Mouse (Mus musculus): ENCODE measurements around the gene Gpx3. TPM values are rescaled to one million over a fixed set of nuclear protein-coding genes. Genes with fewer than 3 reads are reported as not detected.
"Not testable (repeated sequence)": the region's sequence is repeated elsewhere in the genome, so short reads cannot be mapped to it uniquely, and the experiment has no call there.

Gpx3 gene
- polyA plus RNA-seq, 1 experiment from 2014 or later = 511 TPM

GRCm38 (mm10) chr11:54894589-54894988, 7.7 kb upstream of the Gpx3 start:
- no peak overlapping the region for H3K9ac ChIP-seq (ENCODE audit: low read depth, low read length)
- H3K4me2 ChIP-seq (ENCODE audit: low read depth, low read length) = no peak overlapping the region
- no peak overlapping the region; the same call in 1 of the 2 replicates for H3K27ac ChIP-seq (ENCODE audit: low read length)
- ATAC-seq = peak; percentile 64
- no peak overlapping the region for H3K4me3 ChIP-seq (ENCODE audit: low read length)
- H3K9me3 ChIP-seq (ENCODE audit: control insufficient read depth, low read length) = no peaks in the 10 kb centered on the region
- H3K36me3 ChIP-seq (ENCODE audit: control insufficient read depth, insufficient read depth, low read length) = no peaks in the 10 kb centered on the region
- 45% methylated on average over 9 of the region's 9 CpGs for WGBS
- no peaks in the 10 kb centered on the region for H3K27me3 ChIP-seq (replicated peaks; ENCODE audit: control insufficient read depth, insufficient read depth, low read length)
- H3K4me1 ChIP-seq (ENCODE audit: control insufficient read depth, insufficient read depth, low read length) = peaks cover 6% of the 10 kb centered on the region; the same call in 1 of the 2 replicates

- not testable (repeated sequence) for ATAC-seq; H3K4me3 ChIP-seq (ENCODE audit: low read length); H3K4me1 ChIP-seq (ENCODE audit: control insufficient read depth, insufficient read depth, low read length); H3K27ac ChIP-seq (ENCODE audit: low read length); H3K36me3 ChIP-seq (ENCODE audit: control insufficient read depth, insufficient read depth, low read length); H3K9me3 ChIP-seq (ENCODE audit: control insufficient read depth, low read length); H3K4me2 ChIP-seq (ENCODE audit: low read depth, low read length); H3K27me3 ChIP-seq (replicated peaks; ENCODE audit: control insufficient read depth, insufficient read depth, low read length); H3K9ac ChIP-seq (ENCODE audit: low read depth, low read length)
- 84% methylated on average over 3 of the region's 3 CpGs for WGBS
Measured at GRCm38 (mm10) chr11:54896646-54897045, 5.6 kb upstream of the Gpx3 start.

GRCm38 (mm10) chr11:54897470-54897869, 4.8 kb upstream of the Gpx3 start:
- H3K4me1 ChIP-seq (ENCODE audit: control insufficient read depth, insufficient read depth, low read length) = peaks cover 3% of the 10 kb centered on the region; the same call in 1 of the 2 replicates
- H3K9ac ChIP-seq (ENCODE audit: low read depth, low read length) = no peak overlapping the region
- no peak overlapping the region for H3K4me2 ChIP-seq (ENCODE audit: low read depth, low read length)
- no peaks in the 10 kb centered on the region for H3K9me3 ChIP-seq (ENCODE audit: control insufficient read depth, low read length)
- H3K27ac ChIP-seq (ENCODE audit: low read length) = peak overlapping the region; percentile 45; the same call in 1 of the 2 replicates
- H3K4me3 ChIP-seq (ENCODE audit: low read length) = no peak overlapping the region
- no peaks in the 10 kb centered on the region for H3K36me3 ChIP-seq (ENCODE audit: control insufficient read depth, insufficient read depth, low read length)
- H3K27me3 ChIP-seq (replicated peaks; ENCODE audit: control insufficient read depth, insufficient read depth, low read length) = no peaks in the 10 kb centered on the region
- peak; percentile 61 for ATAC-seq
- WGBS = 48% methylated on average over 5 of the region's 5 CpGs

- H3K4me1 ChIP-seq (ENCODE audit: control insufficient read depth, insufficient read depth, low read length) = peaks cover 20% of the 10 kb centered on the region
- H3K9ac ChIP-seq (ENCODE audit: low read depth, low read length) = no peak overlapping the region
- no peak overlapping the region for H3K4me2 ChIP-seq (ENCODE audit: low read depth, low read length)
- no peaks in the 10 kb centered on the region for H3K36me3 ChIP-seq (ENCODE audit: control insufficient read depth, insufficient read depth, low read length)
- H3K27me3 ChIP-seq (replicated peaks; ENCODE audit: control insufficient read depth, insufficient read depth, low read length) = no peaks in the 10 kb centered on the region
- ATAC-seq = no peak
- no peak overlapping the region for H3K4me3 ChIP-seq (ENCODE audit: low read length)
- WGBS = 67% methylated on average over 4 of the region's 4 CpGs
- H3K27ac ChIP-seq (ENCODE audit: low read length) = no peak overlapping the region
- no peaks in the 10 kb centered on the region for H3K9me3 ChIP-seq (ENCODE audit: control insufficient read depth, low read length)
Measured at GRCm38 (mm10) chr11:54899657-54900056, 2.6 kb upstream of the Gpx3 start.

- H3K9me3 ChIP-seq (ENCODE audit: control insufficient read depth, low read length) = no peaks in the 10 kb centered on the region
- peak overlapping the region; percentile 74 for H3K9ac ChIP-seq (ENCODE audit: low read depth, low read length)
- H3K36me3 ChIP-seq (ENCODE audit: control insufficient read depth, insufficient read depth, low read length) = 0 out of 2 replicates have a peak, but pooled peaks cover 2% of the 10 kb centered on the region
- WGBS = 63% methylated on average over 5 of the region's 5 CpGs
- ATAC-seq = no peak
- no peaks in the 10 kb centered on the region for H3K27me3 ChIP-seq (replicated peaks; ENCODE audit: control insufficient read depth, insufficient read depth, low read length)
- H3K4me3 ChIP-seq (ENCODE audit: low read length) = peak overlapping the region; percentile 66
- H3K27ac ChIP-seq (ENCODE audit: low read length) = peak overlapping the region; percentile 67
- H3K4me1 ChIP-seq (ENCODE audit: control insufficient read depth, insufficient read depth, low read length) = peaks cover 33% of the 10 kb centered on the region
- H3K4me2 ChIP-seq (ENCODE audit: low read depth, low read length) = peak overlapping the region; percentile 89
Measured at GRCm38 (mm10) chr11:54903339-54903738, 1.1 kb downstream of the Gpx3 start.

- H3K4me3 ChIP-seq (ENCODE audit: low read length) = peak overlapping the region; percentile 66
- peak overlapping the region; percentile 67 for H3K27ac ChIP-seq (ENCODE audit: low read length)
- no peaks in the 10 kb centered on the region for H3K27me3 ChIP-seq (replicated peaks; ENCODE audit: control insufficient read depth, insufficient read depth, low read length)
- peak; percentile 59 for ATAC-seq
- H3K36me3 ChIP-seq (ENCODE audit: control insufficient read depth, insufficient read depth, low read length) = peaks cover 2% of the 10 kb centered on the region; the same call in 1 of the 2 replicates
- no peaks in the 10 kb centered on the region for H3K9me3 ChIP-seq (ENCODE audit: control insufficient read depth, low read length)
- peaks cover 33% of the 10 kb centered on the region for H3K4me1 ChIP-seq (ENCODE audit: control insufficient read depth, insufficient read depth, low read length)
- 45% methylated on average over 4 of the region's 4 CpGs for WGBS
- H3K9ac ChIP-seq (ENCODE audit: low read depth, low read length) = peak overlapping the region; percentile 74
- H3K4me2 ChIP-seq (ENCODE audit: low read depth, low read length) = peak overlapping the region; percentile 89
Measured at GRCm38 (mm10) chr11:54903940-54904706, 1.9 kb downstream of the Gpx3 start.

GRCm38 (mm10) chr11:54905086-54905485, 2.8 kb downstream of the Gpx3 start:
- no peak for ATAC-seq
- 89% methylated on average over 3 of the region's 3 CpGs for WGBS
- Histone ChIP-seq H3K9ac (ENCODE audit: low read depth, low read length) (no peak overlapping the region), H3K4me1 (ENCODE audit: control insufficient read depth, insufficient read depth, low read length) (peaks cover 33% of the 10 kb centered on the region), H3K4me2 (ENCODE audit: low read depth, low read length) (no peak overlapping the region), H3K36me3 (ENCODE audit: control insufficient read depth, insufficient read depth, low read length) (peaks cover 2% of the 10 kb centered on the region), H3K27me3 (replicated peaks; ENCODE audit: control insufficient read depth, insufficient read depth, low read length) (no peaks in the 10 kb centered on the region), H3K27ac (ENCODE audit: low read length) (no peak overlapping the region), H3K4me3 (ENCODE audit: low read length) (no peak overlapping the region), H3K9me3 (ENCODE audit: control insufficient read depth, low read length) (no peaks in the 10 kb centered on the region)

- peak; percentile 21 for ATAC-seq
Measured at GRCm38 (mm10) chr11:54905931-54906330, 3.7 kb downstream of the Gpx3 start.

GRCm38 (mm10) chr11:54906466-54906865, 4.2 kb downstream of the Gpx3 start:
- peaks cover 2% of the 10 kb centered on the region for H3K36me3 ChIP-seq (ENCODE audit: control insufficient read depth, insufficient read depth, low read length)
- H3K4me3 ChIP-seq (ENCODE audit: low read length) = no peak overlapping the region
- no peak overlapping the region for H3K4me2 ChIP-seq (ENCODE audit: low read depth, low read length)
- peak overlapping the region; percentile 41 for H3K9ac ChIP-seq (ENCODE audit: low read depth, low read length)
- ATAC-seq = no peak
- WGBS = 66% methylated on average over 4 of the region's 4 CpGs
- H3K4me1 ChIP-seq (ENCODE audit: control insufficient read depth, insufficient read depth, low read length) = peaks cover 33% of the 10 kb centered on the region
- H3K27ac ChIP-seq (ENCODE audit: low read length) = peak overlapping the region; percentile 54
- no peaks in the 10 kb centered on the region for H3K27me3 ChIP-seq (replicated peaks; ENCODE audit: control insufficient read depth, insufficient read depth, low read length)
- H3K9me3 ChIP-seq (ENCODE audit: control insufficient read depth, low read length) = no peaks in the 10 kb centered on the region

More at GRCm38 (mm10) chr11:54905931-54906330, 3.7 kb downstream of the Gpx3 start:
- peaks cover 2% of the 10 kb centered on the region for H3K36me3 ChIP-seq (ENCODE audit: control insufficient read depth, insufficient read depth, low read length)
- H3K9ac ChIP-seq (ENCODE audit: low read depth, low read length) = peak overlapping the region; percentile 41
- H3K4me2 ChIP-seq (ENCODE audit: low read depth, low read length) = no peak overlapping the region; the same call in 1 of the 2 replicates
- no peaks in the 10 kb centered on the region for H3K27me3 ChIP-seq (replicated peaks; ENCODE audit: control insufficient read depth, insufficient read depth, low read length)
- peak overlapping the region; percentile 54 for H3K27ac ChIP-seq (ENCODE audit: low read length)
- peaks cover 33% of the 10 kb centered on the region for H3K4me1 ChIP-seq (ENCODE audit: control insufficient read depth, insufficient read depth, low read length)
- no peak overlapping the region for H3K4me3 ChIP-seq (ENCODE audit: low read length)
- H3K9me3 ChIP-seq (ENCODE audit: control insufficient read depth, low read length) = no peaks in the 10 kb centered on the region
- 38% methylated on average over 4 of the region's 4 CpGs for WGBS
